Mouse (Mus musculus) testis, adult 10 weeks (tissue): ENCODE measurements around the gene Wrnip1. TPM values are rescaled to one million over a fixed set of nuclear protein-coding genes. Genes with fewer than 3 reads are reported as not detected.

Source experiments
- polyA plus RNA-seq: library from polyadenylated mRNA; stranded (reverse); fragments of 350-450 nt; fragmentation: Illumina TruSeq; extraction: RNeasy Lipid Tissue Mini Kit (QIAGEN cat#74804); gene quantifications from one replicate; pipeline ENCODE4 v1.2.3, GENCODE M21; 2014; ENCODE audit warnings: low read depth, low replicate concordance

Gene Wrnip1
- polyA plus RNA-seq = 3.3 TPM

GRCm38 (mm10) chr13:32801693-32802221 is at the start of gene Wrnip1:
Gene Wrnip1 (plus strand): TSS chr13:32802038.

GRCm38 (mm10) chr13:32783816-32784215 is 18.0 kb upstream of the Wrnip1 start, which contains the start of gene Mylk4:
Gene Mylk4 (minus strand): TSS chr13:32783954.

GRCm38 (mm10) chr13:32802259-32803081 is 632 bp downstream of the Wrnip1 start, which contains the start of gene D930007J09Rik:
Gene D930007J09Rik (minus strand): TSS chr13:32802849.

GRCm38 (mm10) chr13:32850668-32851404 is 49.0 kb downstream of the Wrnip1 start, which contains the start of gene Serpinb1a:
Gene Serpinb1a (minus strand): TSS chr13:32851185.

Other genes starting within 250 kb of the Wrnip1 start
- 1.6 TPM for gene Mylk4, start 18.1 kb upstream of the Wrnip1 start, polyA plus RNA-seq
- gene D930007J09Rik, start 811 bp downstream of the Wrnip1 start, polyA plus RNA-seq = not detected
- gene Serpinb1a, start 49.1 kb downstream of the Wrnip1 start, polyA plus RNA-seq = 9.3 TPM
- gene Serpinb1c, start 96.2 kb downstream of the Wrnip1 start, polyA plus RNA-seq = not detected
- gene Serpinb6b, start 163.2 kb downstream of the Wrnip1 start, polyA plus RNA-seq = 3.7 TPM
- gene Serpinb9, start 201.2 kb downstream of the Wrnip1 start, polyA plus RNA-seq = 7.1 TPM
- gene Serpinb9b, start 225.4 kb downstream of the Wrnip1 start, polyA plus RNA-seq = 0.25 TPM